Mouse (Mus musculus): ENCODE measurements around the gene Cacna1f.

DNA sequence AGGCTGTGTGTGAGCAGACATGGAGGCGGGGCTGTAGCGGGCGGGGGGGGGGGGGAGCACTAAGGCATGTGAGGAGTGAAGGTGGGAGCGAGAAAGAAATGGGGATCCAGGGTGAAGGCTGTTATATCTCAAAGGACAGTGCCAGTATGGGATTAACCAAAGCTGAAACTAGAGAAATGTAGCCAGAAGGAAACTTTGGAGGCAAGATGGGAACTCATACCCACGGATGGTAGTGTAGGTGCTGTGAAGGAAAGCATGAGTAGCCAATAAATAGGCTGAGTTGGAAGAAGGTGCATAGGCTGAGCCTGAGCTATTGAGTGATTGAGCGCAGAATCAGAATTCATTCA is 32.0 kb upstream of the Cacna1f start:
- TF ChIP-seq CTCF (IDR thresholded peaks at IDR 0.05; ENCODE audit: control insufficient read depth, insufficient read depth, insufficient read length) (no peak), MAX (IDR thresholded peaks at IDR 0.05) (no peak), MYOG (IDR thresholded peaks at IDR 0.05; ENCODE audit: control insufficient read depth, extremely low read depth, insufficient read length) (no peak), USF1 (IDR thresholded peaks at IDR 0.05; ENCODE audit: low read depth) (no peak), MYOD1 (IDR thresholded peaks at IDR 0.05; ENCODE audit: control insufficient read depth, insufficient read length, low read depth) (no peak)
